Mouse (Mus musculus) liver, embryonic 14.5 days (tissue): ENCODE data around the gene Prss33.

ENCODE experiments used
- CTCF ChIP-seq: IDR thresholded peaks from 2 replicates; pipeline ENCODE4 v1.5.1; 2016; ENCODE audit warnings: antibody characterized with exemption, low read depth, control low read depth
- EP300 ChIP-seq: IDR thresholded peaks from 2 replicates; pipeline ENCODE4 v1.6.1; 2016; ENCODE audit warnings: antibody characterized with exemption, low read depth

DNA sequence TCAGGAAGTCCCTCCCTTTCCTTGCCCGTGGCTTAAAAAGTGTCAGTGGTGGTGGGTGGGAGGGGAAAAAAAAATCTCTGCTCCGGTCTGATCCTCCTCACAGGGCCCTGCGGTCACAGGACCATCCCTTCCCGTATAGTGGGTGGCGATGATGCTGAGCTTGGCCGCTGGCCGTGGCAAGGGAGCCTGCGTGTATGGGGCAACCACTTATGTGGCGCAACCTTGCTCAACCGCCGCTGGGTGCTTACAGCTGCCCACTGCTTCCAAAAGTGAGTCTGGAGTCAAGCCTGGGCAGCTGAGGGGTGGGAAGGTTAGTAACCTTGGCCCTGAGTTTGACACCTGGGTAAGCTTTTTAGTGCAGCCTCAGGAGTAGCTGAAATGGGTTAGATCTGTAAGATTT is 32.7 kb upstream of the Prss33 start:
- TF ChIP-seq EP300 (no peak), CTCF (no peak)
